Mouse (Mus musculus) embryonic fibroblast, embryonic 13.5 days (primary cell): Measurements from ENCODE around the gene Spice1.

ENCODE experiments used
- CTCF ChIP-seq: IDR thresholded peaks from 2 replicates; pipeline ENCODE4 v1.5.1; 2011; ENCODE audit warnings: mild to moderate bottlenecking, control low read depth, low read length, moderate library complexity, borderline replicate concordance; ENCODE audit not compliant: insufficient read depth
- POLR2A ChIP-seq: IDR thresholded peaks from 2 replicates; pipeline ENCODE4 v1.6.1; 2011; ENCODE audit warnings: low read depth, mild to moderate bottlenecking, control low read depth, low read length, moderate library complexity

GRCm38 (mm10) chr16:44332861-44333284 is 14.0 kb upstream of the Spice1 start, which contains the start of gene Sidt1:
- TF ChIP-seq CTCF (no peak), POLR2A (no peak)
